Mouse (Mus musculus): ENCODE data around the gene Dscam.

- no peak for TF ChIP-seq CTCF (IDR thresholded peaks at IDR 0.05; ENCODE audit: control insufficient read depth, insufficient read depth, low read length)
- TF ChIP-seq POLR2A (IDR thresholded peaks at IDR 0.05; ENCODE audit: borderline replicate concordance, control insufficient read depth, low read depth, low read length) = no peak
These were observed 606.9 kb downstream of the Dscam start for GRCm38 (mm10) chr16:96563350-96564257.
